Mouse (Mus musculus) limb, embryonic 14.5 days (tissue): ENCODE data around the gene Fam207a. TPM values are rescaled to one million over a fixed set of nuclear protein-coding genes. Genes with fewer than 3 reads are reported as not detected.

Experiments used
- ATAC-seq: fragments of 200-750 bp; cut with Nextera tagmentation; 2 replicates; pipeline ENCODE4 v1.8.0; 2017; ENCODE audit warnings: low read depth, moderate number of reproducible peaks, moderate TSS enrichment; ENCODE audit not compliant: low FRiP score
- DNase-seq: peaks from one replicate; pipeline ENCODE4 v3.0.0-alpha.2; 2015; ENCODE audit warnings: low spot score
- H3K27ac ChIP-seq: fragments of 300-500 bp; sonication (generic); replicated peaks from 2 replicates; pipeline ENCODE4 v1.5.1; 2014; ENCODE audit warnings: low read depth, mild to moderate bottlenecking, low read length, moderate library complexity, mixed read lengths
- H3K27me3 ChIP-seq: fragments of 300-500 bp; sonication (generic); 2 replicates; pipeline ENCODE4 v1.6.1; 2014; ENCODE audit warnings: low read length, mixed read lengths; ENCODE audit not compliant: control insufficient read depth, insufficient read depth
- H3K36me3 ChIP-seq: fragments of 300-500 bp; sonication (generic); 2 replicates; pipeline ENCODE4 v1.6.1; 2014; ENCODE audit warnings: mild to moderate bottlenecking, low read length, moderate library complexity, mixed read lengths; ENCODE audit not compliant: control insufficient read depth, insufficient read depth
- H3K4me1 ChIP-seq: fragments of 300-500 bp; sonication (generic); 2 replicates; pipeline ENCODE4 v1.6.1; 2014; ENCODE audit warnings: antibody characterized with exemption, low read length, mixed read lengths; ENCODE audit not compliant: control insufficient read depth, insufficient read depth
- H3K4me2 ChIP-seq: fragments of 300-500 bp; sonication (generic); replicated peaks from 2 replicates; pipeline ENCODE4 v1.6.1; 2014; ENCODE audit warnings: low read depth, mild to moderate bottlenecking, low read length, moderate library complexity; ENCODE audit not compliant: severe bottlenecking
- H3K4me3 ChIP-seq: fragments of 300-500 bp; sonication (generic); replicated peaks from 2 replicates; pipeline ENCODE4 v1.5.1; 2014; ENCODE audit warnings: low read length
- H3K9ac ChIP-seq: fragments of 300-500 bp; sonication (generic); 2 replicates; pipeline ENCODE4 v1.6.1; 2014; ENCODE audit warnings: mild to moderate bottlenecking, low read depth, low read length, moderate library complexity; ENCODE audit not compliant: severe bottlenecking
- H3K9me3 ChIP-seq: fragments of 300-500 bp; sonication (generic); 2 replicates; pipeline ENCODE4 v1.6.1; 2016; ENCODE audit warnings: low read length; ENCODE audit not compliant: control insufficient read depth
- POLR2A ChIP-seq: fragments of 200-500 bp; IDR thresholded peaks from 2 replicates; pipeline ENCODE4 v1.8.0; 2012; ENCODE audit warnings: inconsistent platforms, mild to moderate bottlenecking, moderate library complexity, borderline replicate concordance; ENCODE audit not compliant: insufficient read depth, insufficient read length; ENCODE audit errors: extremely low read depth
- whole genome bisulfite sequencing: fragments of 180-500 bp; shearing (Covaris S2); extraction: QIAGEN DNeasy Blood & Tissue Kit; methylation state at CpG from one replicate; pipeline ENCODE4 v1.1.7; 2014; 5-methylcytosine and 5-hydroxymethylcytosine counted together
- polyA plus RNA-seq, 2 experiments: library from polyadenylated mRNA; depleted of rRNA in 1 of 2; stranded (reverse) in 1 of 2; unstranded in 1 of 2; fragments of >200 nt; fragmentation: Nextera tagmentation in 1 of 2; extraction: Ambion mirVana in 1 of 2; gene quantifications; 2 replicates each; pipeline versions ENCODE4 v1.2.1 to v1.2.3; 2012 to 2014

Fam207a gene
- polyA plus RNA-seq, 2 experiments, result 38.6 to 41.7 TPM

DNA sequence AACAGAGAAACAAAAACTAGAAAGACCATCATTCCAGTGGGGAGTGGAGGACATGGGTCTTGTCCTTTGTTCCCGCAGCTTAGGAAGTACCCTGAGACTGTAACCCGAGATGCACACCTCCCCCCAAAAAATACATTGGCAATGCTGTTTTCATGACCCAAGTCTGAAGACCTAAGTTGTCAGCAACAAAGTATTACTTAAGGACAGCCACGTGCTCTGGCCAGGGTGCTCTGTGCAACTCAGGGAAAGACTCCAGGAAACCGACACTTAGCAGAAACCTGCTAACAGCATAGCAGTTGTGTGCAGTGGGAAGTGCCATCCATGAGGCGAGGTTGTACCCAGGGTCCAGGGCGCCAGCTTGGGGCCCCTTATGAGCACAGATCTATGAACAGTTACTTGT lies 75.3 kb downstream of the Fam207a start:
- DNase-seq, result no peak
- Histone ChIP-seq H3K4me3 (no peak overlapping the region), H3K9me3 (peaks cover 6% of the 10 kb centered on the region; the same call in 1 of the 2 replicates), H3K4me2 (no peak overlapping the region), H3K27ac (no peak overlapping the region), H3K4me1 (peaks cover 6% of the 10 kb centered on the region), H3K36me3 (no peaks in the 10 kb centered on the region), H3K27me3 (no peaks in the 10 kb centered on the region), H3K9ac (0 out of 2 replicates have a peak overlapping the region, but pooled peaks have one; percentile 2)
- TF ChIP-seq POLR2A, result no peak
- WGBS, result 32% methylated on average over 6 of the region's 6 CpGs
- ATAC-seq, result no peak

DNA sequence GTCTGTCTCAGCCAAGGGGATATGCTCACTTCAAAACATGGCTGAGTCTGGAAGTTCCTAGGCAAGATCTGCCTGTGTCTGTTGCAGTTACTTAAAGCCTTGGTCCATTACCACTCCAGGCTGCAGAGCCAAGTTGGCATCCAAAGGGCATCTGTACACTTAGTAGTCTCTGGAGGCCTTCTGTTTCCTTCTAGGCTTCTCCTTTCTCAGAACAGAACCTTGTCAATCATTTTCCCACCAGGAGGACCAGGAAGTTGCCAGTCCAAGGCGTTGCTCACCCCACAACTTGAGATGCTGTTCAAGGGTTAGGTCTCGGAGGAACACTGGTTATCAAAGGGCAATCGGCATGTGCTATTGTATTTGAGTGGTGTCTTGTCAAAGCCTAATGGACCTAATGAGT lies 76.6 kb downstream of the Fam207a start:
- TF ChIP-seq POLR2A, result no peak
- WGBS, result 63% methylated on average over 3 of the region's 3 CpGs

DNA sequence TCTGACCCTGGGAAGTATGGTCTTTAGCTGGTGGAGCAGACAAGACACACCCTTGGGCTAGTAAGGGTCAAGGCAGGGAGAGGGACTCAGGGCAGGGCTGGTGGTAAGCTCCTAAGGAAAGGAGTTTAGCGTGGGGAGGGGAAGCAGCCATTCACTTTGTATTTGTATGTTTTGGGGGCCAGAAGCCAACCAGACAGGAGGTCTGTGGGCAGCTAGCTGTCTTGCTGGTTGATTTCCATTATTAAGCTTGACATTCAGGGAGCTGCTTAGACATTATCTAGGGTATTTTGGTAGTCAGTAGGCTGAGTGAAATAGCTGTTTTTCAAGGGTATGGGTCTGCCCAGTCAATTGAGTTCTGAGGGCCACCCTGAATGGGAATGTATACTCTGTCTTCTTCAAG lies 77.6 kb downstream of the Fam207a start:
- no peak overlapping the region for H3K4me3 ChIP-seq
- DNase-seq, result no peak
- H3K36me3 ChIP-seq, result no peaks in the 10 kb centered on the region
- no peak overlapping the region for H3K4me2 ChIP-seq
- 47% methylated on average over 1 of the region's 1 CpGs for WGBS
- no peaks in the 10 kb centered on the region for H3K27me3 ChIP-seq
- no peak overlapping the region for H3K27ac ChIP-seq
- no peak for TF ChIP-seq POLR2A
- H3K9me3 ChIP-seq, result no peaks in the 10 kb centered on the region
- no peak overlapping the region for H3K9ac ChIP-seq
- ATAC-seq, result no peak
- peaks cover 9% of the 10 kb centered on the region for H3K4me1 ChIP-seq

More for the DNA sequence above, 76.6 kb downstream of the Fam207a start:
- ATAC-seq, result no peak
- Histone ChIP-seq H3K27ac (no peak overlapping the region), H3K9ac (no peak overlapping the region), H3K4me2 (no peak overlapping the region), H3K9me3 (no peaks in the 10 kb centered on the region), H3K36me3 (no peaks in the 10 kb centered on the region), H3K27me3 (no peaks in the 10 kb centered on the region), H3K4me3 (no peak overlapping the region), H3K4me1 (peaks cover 9% of the 10 kb centered on the region)
- no peak for DNase-seq

Other genes starting within 250 kb of the Fam207a start
- gene Adarb1, start 97.5 kb downstream of the Fam207a start, polyA plus RNA-seq (2012; rRNA removed), result 7.4 and 8.2 TPM in 2 replicates
- 3.5 and 3.6 TPM in 2 replicates for gene Adarb1, start 97.5 kb downstream of the Fam207a start, polyA plus RNA-seq (2014; fragmentation: Nextera tagmentation; extraction: Ambion mirVana)
- gene Itgb2, start 14.5 kb upstream of the Fam207a start, polyA plus RNA-seq (2012; rRNA removed), result 2.7 and 2.9 TPM in 2 replicates
- 2.5 and 3.7 TPM in 2 replicates for gene Itgb2, start 14.5 kb upstream of the Fam207a start, polyA plus RNA-seq (2014; fragmentation: Nextera tagmentation; extraction: Ambion mirVana)
- gene Pttg1ip, start 65.9 kb upstream of the Fam207a start, polyA plus RNA-seq (2012; rRNA removed), result 117 and 122 TPM in 2 replicates
- 138 and 147 TPM in 2 replicates for gene Pttg1ip, start 65.9 kb upstream of the Fam207a start, polyA plus RNA-seq (2014; fragmentation: Nextera tagmentation; extraction: Ambion mirVana)
- gene Sumo3, start 90.3 kb upstream of the Fam207a start, polyA plus RNA-seq (2012; rRNA removed), result 466 and 472 TPM in 2 replicates
- gene Sumo3, start 90.3 kb upstream of the Fam207a start, polyA plus RNA-seq (2014; fragmentation: Nextera tagmentation; extraction: Ambion mirVana), result 328 and 351 TPM in 2 replicates
- gene Gm49325, start 90.4 kb upstream of the Fam207a start, polyA plus RNA-seq (2012; rRNA removed), result 1.8 and 8.4 TPM in 2 replicates
- 1.9 and 5.8 TPM in 2 replicates for gene Gm49325, start 90.4 kb upstream of the Fam207a start, polyA plus RNA-seq (2014; fragmentation: Nextera tagmentation; extraction: Ambion mirVana)
- gene Ube2g2, start 106.5 kb upstream of the Fam207a start, polyA plus RNA-seq (2012; rRNA removed), result 55.1 and 59.8 TPM in 2 replicates
- 57.4 and 58.6 TPM in 2 replicates for gene Ube2g2, start 106.5 kb upstream of the Fam207a start, polyA plus RNA-seq (2014; fragmentation: Nextera tagmentation; extraction: Ambion mirVana)
- gene Tspear, start 170.8 kb upstream of the Fam207a start, polyA plus RNA-seq (2012; rRNA removed), result 2.0 TPM in 2 replicates
- gene Tspear, start 170.8 kb upstream of the Fam207a start, polyA plus RNA-seq (2014; fragmentation: Nextera tagmentation; extraction: Ambion mirVana), result 1.1 and 1.5 TPM in 2 replicates
- not detected in 2 replicates for gene Gm19402, start 175.0 kb upstream of the Fam207a start, polyA plus RNA-seq (2012; rRNA removed)
- not detected in 2 replicates for gene Gm19402, start 175.0 kb upstream of the Fam207a start, polyA plus RNA-seq (2014; fragmentation: Nextera tagmentation; extraction: Ambion mirVana)
- not detected in 2 replicates for gene Gm9508, start 181.4 kb upstream of the Fam207a start, polyA plus RNA-seq (2012; rRNA removed)
- gene Gm9508, start 181.4 kb upstream of the Fam207a start, polyA plus RNA-seq (2014; fragmentation: Nextera tagmentation; extraction: Ambion mirVana), result not detected in 2 replicates
- gene Gm10272, start 190.8 kb upstream of the Fam207a start, polyA plus RNA-seq (2012; rRNA removed), result not detected in 2 replicates
- gene Gm10272, start 190.8 kb upstream of the Fam207a start, polyA plus RNA-seq (2014; fragmentation: Nextera tagmentation; extraction: Ambion mirVana), result not detected in 2 replicates
- not detected in 2 replicates for gene Gm10024, start 195.7 kb upstream of the Fam207a start, polyA plus RNA-seq (2012; rRNA removed)
- gene Gm10024, start 195.7 kb upstream of the Fam207a start, polyA plus RNA-seq (2014; fragmentation: Nextera tagmentation; extraction: Ambion mirVana), result 0.94 TPM in 1 of 2 replicates, not detected in the other
- not detected in 2 replicates for gene Gm10142, start 200.0 kb upstream of the Fam207a start, polyA plus RNA-seq (2012; rRNA removed)
- not detected in 2 replicates for gene Gm10142, start 200.0 kb upstream of the Fam207a start, polyA plus RNA-seq (2014; fragmentation: Nextera tagmentation; extraction: Ambion mirVana)
- 0.10 and 0.20 TPM in 2 replicates for gene Krtap12-1, start 204.8 kb upstream of the Fam207a start, polyA plus RNA-seq (2012; rRNA removed)
- not detected in 2 replicates for gene Krtap12-1, start 204.8 kb upstream of the Fam207a start, polyA plus RNA-seq (2014; fragmentation: Nextera tagmentation; extraction: Ambion mirVana)
- gene Gm10100, start 210.7 kb upstream of the Fam207a start, polyA plus RNA-seq (2012; rRNA removed), result not detected in 2 replicates
- not detected in 2 replicates for gene Gm10100, start 210.7 kb upstream of the Fam207a start, polyA plus RNA-seq (2014; fragmentation: Nextera tagmentation; extraction: Ambion mirVana)
- not detected in 2 replicates for gene Gm18596, start 226.9 kb upstream of the Fam207a start, polyA plus RNA-seq (2012; rRNA removed)
- not detected in 2 replicates for gene Gm18596, start 226.9 kb upstream of the Fam207a start, polyA plus RNA-seq (2014; fragmentation: Nextera tagmentation; extraction: Ambion mirVana)
- not detected in 2 replicates for gene Gm9736, start 235.6 kb upstream of the Fam207a start, polyA plus RNA-seq (2012; rRNA removed)
- gene Gm9736, start 235.6 kb upstream of the Fam207a start, polyA plus RNA-seq (2014; fragmentation: Nextera tagmentation; extraction: Ambion mirVana), result not detected in 2 replicates
- gene Gm3233, start 243.9 kb upstream of the Fam207a start, polyA plus RNA-seq (2012; rRNA removed), result not detected in 2 replicates
- gene Gm3233, start 243.9 kb upstream of the Fam207a start, polyA plus RNA-seq (2014; fragmentation: Nextera tagmentation; extraction: Ambion mirVana), result not detected in 2 replicates